Mouse (Mus musculus): Measurements from ENCODE around the gene Axin1.
"Not testable (repeated sequence)": the region's sequence is repeated elsewhere in the genome, so short reads cannot be mapped to it uniquely, and the experiment has no call there.

Axin1 gene

DNA sequence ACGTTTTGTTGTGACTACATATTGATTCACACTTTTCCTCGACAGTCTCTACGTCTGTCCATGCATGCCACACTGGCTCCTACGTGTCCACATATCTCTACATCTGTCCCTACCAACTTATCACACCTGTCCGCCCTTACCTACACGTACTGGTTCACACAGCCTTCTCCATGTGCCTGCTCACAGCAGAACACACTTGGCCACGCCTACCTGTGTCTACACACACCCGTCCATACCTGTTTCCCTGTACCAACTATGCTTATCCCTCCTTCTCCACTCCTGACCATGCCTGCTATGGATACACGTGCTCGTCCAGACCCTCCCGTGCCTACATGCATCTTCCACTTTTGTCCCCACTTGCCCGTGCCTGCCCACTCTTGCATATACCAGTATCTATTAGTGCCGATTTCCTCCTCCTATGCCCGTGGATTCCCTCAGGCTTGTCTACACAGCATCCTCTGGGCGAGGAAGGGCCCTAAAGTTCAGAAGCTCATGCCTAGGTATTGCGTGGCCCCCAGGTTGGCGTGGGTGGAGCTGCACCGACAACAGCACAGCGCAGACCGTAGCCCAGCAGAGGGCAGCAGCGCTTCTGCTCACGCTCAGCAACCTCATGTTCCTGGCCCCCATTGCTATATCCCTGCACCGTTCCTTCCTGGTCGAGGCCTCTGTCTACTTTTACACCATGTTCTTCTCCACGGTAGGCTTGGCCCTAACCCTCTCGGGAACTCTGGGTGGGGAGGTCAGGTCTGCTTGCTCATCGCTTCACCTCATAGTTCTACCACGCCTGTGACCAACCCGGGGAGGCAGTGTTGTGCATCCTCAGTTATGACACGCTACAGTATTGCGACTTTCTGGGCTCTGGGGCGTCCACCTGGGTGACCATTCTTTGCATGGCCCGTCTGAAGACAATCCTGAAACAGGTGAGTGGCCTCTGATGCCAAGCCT, 18.4 kb upstream of the Axin1 start:
- DNase-seq (ENCODE audit: low spot score), result peak; percentile 41

DNA sequence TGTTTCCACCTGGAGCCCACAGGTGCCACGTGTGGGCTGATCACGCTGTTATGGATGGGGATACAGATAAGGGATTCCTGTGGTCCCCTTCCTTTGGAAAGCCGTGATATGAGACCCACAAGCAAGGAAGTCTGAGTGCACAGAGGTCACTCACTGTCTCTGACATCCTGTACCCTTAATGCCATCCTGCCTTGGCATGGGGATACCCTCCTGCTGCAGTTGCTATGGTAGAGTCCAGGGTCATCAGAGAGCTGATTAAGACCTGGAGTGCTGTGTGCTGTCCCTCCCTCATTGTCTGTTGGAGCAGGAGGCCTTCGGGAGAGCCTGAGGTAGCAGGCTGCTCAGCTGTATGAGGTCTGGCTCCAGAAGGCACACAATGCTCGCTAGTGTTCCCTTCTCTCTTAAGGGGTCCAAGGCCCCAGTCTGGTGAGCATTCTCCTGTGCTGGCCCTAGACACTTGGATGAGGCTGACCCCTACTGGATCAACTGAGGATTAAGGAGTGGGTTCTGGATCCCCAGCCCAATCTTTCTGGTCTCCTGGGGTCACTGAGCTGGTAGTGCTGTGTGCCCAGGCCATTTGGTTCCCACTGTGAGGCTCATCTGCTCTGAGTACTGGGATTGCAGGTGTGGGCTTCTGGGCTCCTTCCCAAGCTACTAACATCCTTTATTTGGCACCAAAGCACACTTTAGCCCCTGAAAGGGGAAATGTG, 15.9 kb upstream of the Axin1 start:
- DNase-seq (ENCODE audit: low spot score), result no peak

DNA sequence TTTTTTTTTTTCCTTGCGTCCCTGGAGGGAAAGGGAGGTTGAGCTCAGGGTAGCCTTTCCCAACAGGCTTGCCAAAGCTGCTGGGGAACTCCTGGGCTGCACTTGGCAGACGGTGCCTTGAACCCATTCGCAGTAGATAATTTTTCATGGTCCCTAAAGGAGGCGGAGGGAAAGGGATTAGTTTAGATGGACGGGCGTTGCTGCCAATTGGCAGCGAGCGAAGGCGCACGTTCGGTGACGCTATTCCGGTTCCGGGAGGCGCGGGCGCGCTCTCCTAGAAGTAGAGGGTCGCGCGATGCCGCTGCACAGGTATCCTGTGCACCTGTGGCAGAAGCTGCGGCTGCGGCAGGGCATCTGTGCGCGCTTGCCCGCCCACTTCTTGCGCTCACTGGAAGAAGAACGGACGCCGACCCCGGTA, 15.2 kb upstream of the Axin1 start, which contains the start of gene Mrpl28:
Mrpl28 (plus strand) TSS at position 234 of the 418 bp plus-strand sequence.
- DNase-seq (ENCODE audit: low spot score), result peak; percentile 91

DNA sequence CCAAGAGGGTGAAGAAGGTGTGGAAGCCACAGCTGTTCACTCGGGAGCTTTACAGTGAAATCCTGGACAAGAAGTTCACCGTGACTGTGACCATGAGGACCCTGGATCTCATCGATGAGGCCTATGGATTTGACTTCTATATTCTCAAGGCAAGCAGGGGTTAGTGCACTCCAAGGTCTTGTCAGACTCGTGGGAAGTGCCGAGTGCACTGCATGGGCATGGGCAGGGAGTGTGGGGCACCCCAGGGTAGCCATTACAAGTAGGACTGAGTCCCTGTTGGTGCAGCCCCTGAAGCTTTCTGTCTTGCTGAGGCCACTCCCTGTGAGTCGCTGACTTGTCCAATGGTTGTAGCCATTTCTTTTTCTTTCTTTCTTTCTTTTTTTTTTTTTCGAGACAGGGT, 13.9 kb upstream of the Axin1 start:
- no peak for DNase-seq (ENCODE audit: low spot score)

DNA sequence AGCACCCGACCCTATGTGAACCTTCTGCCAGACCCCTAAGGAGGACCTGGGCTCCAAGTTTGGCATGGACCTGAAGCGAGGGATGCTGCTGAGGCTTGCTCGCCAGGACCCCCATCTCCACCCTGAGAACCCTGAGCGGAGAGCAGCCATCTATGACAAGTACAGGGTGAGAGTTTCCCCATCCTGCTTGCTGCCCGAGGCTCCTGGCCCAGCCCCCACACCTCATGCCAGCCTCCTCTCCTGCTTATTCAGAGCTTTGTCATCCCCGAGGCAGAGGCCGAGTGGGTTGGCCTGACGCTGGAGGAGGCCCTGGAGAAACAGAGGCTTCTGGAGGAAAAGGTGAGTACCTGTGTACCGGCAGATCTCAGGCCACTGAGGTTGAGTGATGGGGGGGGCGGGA, 13.3 kb upstream of the Axin1 start:
- DNase-seq (ENCODE audit: low spot score), result no peak

DNA sequence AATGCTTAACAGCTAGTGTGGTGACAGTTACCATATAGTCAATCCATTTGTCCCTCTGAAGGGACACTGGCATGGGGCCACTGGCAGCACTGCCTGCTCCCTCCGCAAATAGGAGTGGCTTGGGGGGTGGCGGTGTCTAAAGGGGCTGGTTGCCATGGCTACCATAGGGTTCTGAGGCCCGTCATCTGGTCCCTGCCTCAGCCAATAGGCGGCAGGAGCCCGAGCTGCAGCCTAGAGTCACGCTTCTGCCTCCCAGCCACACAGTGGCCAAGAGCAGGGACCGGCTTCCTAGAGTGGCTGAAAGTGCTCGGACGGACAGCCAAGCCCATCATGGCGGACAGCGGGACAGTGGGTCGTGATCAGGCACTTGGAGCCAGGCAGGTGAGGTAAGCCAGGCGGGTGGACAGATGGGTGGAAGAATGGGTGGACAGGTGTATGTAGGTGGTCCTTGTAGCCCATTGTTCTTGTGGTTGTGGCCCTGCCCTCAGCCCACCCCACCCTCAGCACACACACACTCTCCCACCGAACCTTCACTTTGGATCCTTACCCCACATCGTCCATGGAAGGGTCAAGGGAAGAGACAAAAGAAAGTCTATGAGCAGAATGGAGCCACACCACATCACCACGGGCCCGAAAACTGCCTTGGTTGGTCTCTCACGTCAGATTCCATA, 7.3 kb upstream of the Axin1 start:
- no peak for DNase-seq (ENCODE audit: low spot score)

DNA sequence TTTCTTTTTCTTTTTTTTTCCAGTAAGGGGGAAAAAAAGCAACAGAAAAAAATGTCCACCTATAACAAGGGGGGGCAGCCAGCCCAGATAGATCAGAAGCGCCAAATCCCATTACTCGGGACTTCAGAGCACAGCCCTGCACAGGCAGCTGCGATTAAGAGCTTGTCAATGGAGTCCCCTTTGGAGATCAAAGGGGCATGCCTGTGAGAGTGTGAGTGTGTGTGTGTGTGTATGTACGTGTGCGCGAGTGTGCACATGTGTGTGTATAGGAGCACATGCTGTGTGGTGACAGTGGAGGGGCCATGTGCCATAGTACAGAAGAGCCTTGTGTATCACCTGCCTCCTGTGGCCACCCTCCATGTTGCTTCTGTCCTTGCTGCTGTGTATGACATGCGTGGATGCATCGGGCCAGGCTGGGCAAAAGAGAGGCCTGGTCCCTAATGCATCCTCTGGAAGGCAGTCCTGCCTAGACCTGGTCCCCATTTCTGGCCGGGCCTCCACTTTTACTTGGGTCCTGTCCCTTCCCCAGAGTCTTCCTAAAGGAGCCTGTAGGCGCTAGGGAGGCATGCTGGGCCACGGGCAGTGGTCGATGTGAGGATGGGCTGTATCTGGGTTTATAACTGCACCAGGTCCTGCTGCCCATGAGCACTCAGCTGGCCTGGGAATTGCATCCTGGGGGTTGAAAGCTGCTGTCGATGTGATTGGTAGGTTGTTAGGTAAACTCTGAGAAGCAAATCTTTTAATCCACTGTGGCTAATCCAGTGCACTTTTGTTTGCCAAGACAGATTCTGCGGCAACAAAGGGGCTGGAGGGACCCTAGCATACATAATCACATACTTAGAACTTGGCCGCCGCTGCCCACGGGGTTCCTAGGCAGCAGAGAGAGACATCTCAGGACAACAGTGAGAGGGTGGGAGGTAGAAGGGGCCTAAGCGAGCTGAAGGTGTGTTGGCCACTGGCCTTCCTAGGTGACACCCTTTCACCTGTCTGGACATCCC, 6.3 kb upstream of the Axin1 start:
- no peak for DNase-seq (ENCODE audit: low spot score)

DNA sequence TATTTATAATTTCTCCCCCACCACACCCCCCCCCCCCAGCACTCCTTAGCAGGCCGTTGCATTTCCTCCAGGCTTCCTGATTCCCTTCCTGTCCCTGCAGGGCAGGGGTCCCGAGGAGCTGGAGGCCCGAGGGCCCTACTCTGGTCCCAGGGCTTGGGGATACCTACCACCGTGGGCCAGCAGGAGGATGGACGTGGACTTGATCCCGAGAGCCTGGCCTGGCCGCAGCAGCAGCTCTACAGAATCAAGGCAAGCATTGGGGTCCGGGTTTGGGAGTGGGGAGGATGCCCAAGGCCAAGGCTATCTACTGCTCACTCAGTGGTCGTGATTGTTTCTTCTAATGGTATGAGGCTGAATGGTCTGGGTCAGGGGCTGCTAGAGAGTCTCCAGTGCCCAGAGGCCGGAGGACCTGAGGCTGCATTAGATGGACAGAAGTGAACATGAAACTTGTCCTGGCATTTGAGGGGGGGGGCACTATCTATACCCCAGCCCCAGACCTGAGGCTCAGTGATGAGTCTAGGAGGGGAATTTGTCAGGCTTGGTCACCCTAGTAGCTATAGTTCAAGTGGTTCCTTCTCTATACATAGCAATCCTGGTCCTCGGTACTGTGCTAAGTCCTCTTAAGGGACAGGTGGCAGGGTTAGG, 1.3 kb upstream of the Axin1 start:
- no peak for DNase-seq (ENCODE audit: low spot score)

DNA sequence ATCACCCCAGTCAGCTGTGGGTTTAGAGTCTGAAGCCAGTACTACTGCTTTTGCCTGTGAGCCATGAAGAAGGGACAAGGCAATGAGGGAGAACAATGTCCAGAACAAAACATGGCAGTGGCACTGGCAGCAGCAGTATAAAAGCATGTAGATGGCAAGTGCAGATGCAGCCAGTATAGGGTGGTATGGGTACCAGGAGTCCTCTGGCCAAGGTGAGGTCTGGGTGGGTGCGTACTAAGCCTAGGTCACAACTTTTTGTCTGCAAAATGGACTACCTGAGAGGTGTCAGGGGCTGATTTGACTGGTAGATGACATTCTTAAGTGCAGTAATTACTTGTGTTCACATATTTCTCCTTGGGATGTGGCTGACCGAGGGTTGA, 747 bp upstream of the Axin1 start:
- no peak for DNase-seq (ENCODE audit: low spot score)

DNA sequence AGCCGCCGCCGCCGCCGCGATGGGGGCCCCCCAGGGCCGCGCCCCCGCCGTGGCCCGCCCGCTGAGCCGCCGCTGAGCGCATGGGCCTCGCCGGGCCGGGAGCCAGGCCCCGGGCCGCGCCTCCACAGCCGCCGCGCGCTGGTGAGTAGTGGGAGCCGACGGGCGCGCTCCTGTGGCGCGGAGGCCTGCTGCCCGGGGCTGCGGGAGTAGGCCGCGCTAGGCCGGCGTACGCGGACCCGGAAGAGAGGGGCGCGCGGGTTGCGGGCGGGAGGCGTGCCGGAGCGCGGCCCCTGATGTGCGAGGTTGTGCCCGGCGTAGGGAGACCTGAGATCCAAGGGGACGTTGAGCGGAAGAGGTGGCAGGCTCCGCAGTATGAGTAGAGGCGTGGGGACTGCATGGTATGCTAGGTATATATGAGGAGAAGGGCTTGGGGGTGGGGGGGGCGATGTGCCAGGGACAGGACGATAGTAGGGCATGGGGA, 453 bp downstream of the Axin1 start:
- no peak for DNase-seq (ENCODE audit: low spot score)

DNA sequence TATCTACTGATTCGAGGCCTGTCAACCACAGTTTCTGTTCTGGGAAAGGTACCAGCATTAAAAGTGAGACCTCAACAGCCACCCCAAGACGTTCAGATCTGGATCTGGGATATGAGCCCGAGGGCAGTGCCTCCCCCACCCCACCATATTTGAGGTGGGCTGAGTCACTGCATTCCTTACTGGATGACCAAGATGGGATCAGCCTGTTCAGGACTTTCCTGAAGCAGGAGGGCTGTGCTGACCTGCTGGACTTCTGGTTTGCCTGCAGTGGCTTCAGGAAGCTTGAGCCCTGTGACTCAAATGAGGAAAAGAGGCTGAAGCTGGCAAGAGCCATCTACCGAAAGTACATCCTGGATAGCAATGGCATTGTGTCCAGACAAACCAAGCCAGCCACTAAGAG, 4.3 kb downstream of the Axin1 start:
- DNase-seq (ENCODE audit: low spot score), result no peak

DNA sequence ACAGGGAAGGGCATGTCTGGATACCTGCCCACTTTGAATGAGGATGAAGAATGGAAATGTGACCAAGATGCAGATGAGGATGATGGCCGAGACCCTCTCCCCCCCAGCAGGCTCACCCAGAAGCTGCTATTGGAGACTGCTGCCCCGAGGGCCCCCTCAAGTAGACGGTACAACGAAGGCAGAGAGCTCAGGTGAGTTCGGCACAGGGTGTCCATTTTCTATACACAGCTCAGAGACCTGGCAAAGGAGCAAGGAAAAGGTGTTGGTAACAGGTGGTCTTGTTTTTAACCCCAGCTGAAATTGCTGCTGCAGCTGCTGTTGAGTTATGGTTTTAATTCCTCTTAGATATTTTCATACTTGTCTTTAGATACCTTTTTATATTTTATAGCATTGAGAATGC, 4.9 kb downstream of the Axin1 start:
- DNase-seq (ENCODE audit: low spot score), result no peak

DNA sequence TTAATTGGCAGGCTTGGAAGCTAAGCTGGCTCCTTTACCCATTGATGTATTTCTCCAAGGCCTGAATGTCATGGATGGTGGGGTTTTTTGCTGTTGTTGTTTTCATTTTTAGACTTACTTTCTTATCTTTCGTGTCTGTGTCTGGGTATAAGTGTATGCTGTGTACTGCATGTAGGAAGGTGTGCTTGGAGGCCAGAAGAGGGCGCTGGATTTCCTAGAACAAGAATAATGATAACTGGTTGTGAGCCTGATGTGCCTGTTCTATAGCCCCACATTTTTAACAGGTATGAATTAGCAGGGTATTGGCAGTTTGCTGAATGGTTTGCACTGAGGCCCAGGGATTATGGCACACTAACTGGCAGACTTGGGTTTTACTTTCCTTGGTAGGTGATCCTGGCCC, 10.6 kb downstream of the Axin1 start:
- DNase-seq (ENCODE audit: low spot score), result no peak

DNA sequence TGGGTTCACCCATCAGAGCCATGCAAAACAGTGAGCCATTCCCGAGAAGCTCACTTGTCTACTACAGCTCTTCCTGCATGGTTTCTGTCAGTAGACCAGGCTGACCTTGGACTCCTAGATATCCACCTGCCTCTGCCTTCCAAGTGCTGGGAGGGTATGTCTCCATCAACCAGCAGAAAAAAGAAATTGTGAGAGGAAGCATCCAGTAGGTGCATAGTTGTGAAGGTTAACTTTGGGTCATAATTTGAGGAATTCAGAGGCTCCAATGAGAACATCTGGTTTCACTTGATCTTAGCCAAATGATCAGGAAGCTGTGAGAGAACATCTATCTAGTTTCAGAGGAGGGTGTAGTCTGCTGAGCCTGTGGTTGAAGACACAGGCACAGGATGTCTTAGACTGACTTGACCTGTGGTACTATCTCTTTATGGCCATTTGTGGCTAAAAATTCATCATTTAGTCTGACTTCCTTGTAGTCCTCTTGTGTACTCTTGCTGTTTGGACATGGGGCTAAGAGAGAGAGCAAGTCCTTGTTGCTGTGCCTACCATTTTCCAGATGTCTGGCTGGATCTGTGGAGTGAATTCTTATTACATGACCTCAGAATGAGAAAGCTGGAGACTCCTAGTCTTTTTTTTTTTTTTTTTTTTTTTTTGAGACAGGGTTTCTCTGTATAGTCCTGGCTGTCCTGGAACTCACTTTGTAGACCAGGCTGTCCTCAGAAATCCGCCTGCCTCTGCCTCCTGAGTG, 13.6 kb downstream of the Axin1 start:
- DNase-seq (ENCODE audit: low spot score), result no peak

DNA sequence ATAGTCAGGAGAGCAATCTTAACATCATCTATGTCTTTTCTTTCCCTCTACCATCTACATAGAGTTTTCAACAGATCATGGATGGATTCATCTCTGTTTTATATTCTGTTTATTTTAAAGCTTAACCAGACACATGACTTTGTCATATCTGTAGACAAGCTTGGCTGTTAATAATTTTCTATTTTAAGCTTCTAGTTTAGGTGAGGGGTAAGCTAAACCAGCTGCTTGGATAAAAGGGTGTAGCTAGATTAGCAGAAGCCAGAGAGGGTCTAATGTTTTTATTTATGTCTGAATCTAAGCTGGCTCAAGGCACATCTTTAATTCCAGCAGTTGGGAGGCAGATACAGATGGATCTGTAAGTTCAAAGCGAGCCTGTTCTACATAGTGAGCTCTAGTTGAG, 24.2 kb downstream of the Axin1 start:
- DNase-seq (ENCODE audit: low spot score), result no peak

DNA sequence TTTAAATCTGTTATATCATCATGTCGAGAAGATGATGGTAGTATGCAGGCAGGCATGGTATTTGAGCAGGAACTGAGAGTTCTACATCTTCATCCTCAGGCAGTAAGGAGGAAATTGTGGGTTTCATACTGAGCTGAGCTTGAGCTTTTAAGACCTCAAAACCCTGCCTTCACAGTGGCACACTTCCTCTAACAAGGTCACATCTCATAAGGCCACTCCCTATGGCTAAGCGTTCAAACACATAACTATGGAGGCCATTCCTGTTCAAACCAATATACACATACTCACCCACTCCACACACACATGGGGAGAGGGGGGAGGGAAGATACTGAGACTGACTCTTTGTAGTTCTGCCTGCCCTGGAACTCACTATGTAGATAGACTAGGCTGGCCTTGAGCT, 29.6 kb downstream of the Axin1 start:
- DNase-seq (ENCODE audit: low spot score), result peak; percentile 61

DNA sequence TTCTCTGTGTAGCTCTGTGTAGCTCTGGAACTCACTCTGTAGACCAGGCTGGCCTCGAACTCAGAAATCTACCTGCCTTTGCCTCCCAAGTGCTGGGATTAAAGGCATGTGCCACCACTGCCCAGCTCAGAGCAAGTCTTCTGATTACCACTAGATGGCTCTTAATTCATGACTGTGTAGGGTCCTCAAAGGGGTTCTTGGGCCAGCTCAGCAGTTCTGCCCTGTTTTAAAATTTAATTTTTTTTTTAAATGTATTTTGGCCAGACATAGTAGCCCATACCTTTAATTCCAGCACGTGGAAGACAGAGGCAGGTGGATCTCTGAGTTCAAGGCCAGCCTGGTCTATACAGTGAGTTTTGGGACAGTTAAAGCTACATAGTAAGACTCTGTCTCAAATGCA, 36.8 kb downstream of the Axin1 start:
- not testable (repeated sequence) for DNase-seq (ENCODE audit: low spot score)

DNA sequence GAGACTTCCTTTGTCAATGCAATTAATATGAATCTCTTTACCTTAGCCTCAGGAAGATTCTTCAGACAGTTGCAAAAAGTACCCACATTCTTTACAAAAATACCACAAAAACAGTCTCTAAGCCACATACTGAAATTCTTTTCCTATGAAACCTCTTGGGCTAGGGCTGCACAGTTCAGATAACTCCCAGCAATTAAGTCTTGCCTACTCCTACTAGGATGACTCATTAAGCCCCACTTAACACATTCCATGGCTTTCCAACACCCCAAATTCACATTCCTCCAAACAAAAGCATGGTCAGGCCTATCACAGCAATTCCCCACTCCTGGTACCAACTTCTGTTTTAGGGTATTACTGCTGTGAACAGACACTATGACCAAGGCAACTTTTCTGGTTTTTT, 40.1 kb downstream of the Axin1 start:
- no peak for DNase-seq (ENCODE audit: low spot score)

DNA sequence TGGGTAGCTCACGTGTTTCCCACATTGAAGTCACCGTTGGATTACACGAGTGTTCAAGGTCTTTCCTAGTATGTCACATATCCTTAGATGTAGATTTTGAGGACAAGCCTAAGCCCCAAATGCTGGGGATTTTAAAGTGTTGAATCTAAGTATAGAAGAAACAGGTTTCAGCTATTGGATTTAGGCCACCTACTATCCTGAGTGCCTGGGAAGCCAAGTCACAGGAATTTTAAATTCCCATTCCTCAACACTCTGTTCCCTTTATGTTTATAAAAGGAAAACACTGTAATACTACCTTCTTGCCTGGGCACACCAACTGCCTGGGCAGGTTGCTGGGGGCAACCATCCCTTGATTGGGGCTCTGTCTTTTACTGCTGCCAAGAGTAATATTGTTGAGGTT, 42.7 kb downstream of the Axin1 start:
- DNase-seq (ENCODE audit: low spot score), result no peak

DNA sequence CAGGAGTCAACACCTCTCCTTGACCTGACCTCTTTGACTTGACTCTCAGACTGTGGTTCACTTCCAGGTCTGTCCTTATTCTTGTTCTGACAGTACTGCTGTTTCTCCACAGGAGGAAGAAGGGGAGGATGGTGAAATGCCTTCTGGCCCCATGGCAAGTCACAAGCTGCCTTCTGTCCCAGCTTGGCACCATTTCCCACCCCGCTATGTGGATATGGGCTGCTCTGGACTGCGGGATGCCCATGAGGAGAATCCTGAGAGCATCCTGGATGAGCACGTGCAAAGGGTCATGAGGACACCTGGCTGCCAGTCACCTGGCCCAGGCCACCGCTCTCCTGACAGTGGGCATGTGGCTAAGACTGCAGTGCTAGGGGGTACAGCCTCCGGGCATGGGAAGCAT, 49.1 kb downstream of the Axin1 start:
- DNase-seq (ENCODE audit: low spot score), result no peak
